Mouse (Mus musculus): Measurements from ENCODE around the gene Dnaja2.

GRCm38 (mm10) chr8:85555181-85556145, at the start of gene Dnaja2:
- peak; percentile 83 for TF ChIP-seq POLR2A (IDR thresholded peaks at IDR 0.05; ENCODE audit: low read depth, low read length)
- no peak for TF ChIP-seq CTCF (IDR thresholded peaks at IDR 0.05; ENCODE audit: extremely low read depth, insufficient read depth, insufficient read length, insufficient replicate concordance)

Data from spleen, adult 2 months (tissue).